Mouse (Mus musculus): Measurements from ENCODE around the gene Gucy2d. TPM values are rescaled to one million over a fixed set of nuclear protein-coding genes. Genes with fewer than 3 reads are reported as not detected.

The Gucy2d gene
- total and polyA plus RNA-seq, 3 experiments, result not detected

DNA sequence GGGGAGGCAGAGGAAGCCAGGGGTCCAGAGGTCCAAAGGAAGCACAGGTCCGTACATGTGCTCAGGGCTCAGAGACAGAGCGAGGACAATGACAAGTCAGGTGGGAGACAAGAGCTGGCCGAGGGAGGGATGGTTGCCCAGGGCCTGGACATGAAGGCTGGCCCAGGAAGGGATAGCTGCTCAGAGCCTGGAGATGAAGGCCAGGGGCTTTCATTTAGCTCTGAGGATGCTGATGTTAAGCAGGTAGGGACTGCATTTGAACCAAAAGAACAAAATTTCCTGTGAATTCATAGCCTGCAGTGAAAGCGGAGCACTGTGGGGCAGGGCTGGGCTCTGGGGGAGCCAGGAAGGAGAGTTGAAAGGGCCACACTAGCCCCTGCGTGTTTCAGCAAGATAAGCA lies 52.1 kb downstream of the Gucy2d start (continued):
- no peak for TF ChIP-seq ZMIZ1 (IDR thresholded peaks at IDR 0.05; ENCODE audit: low read depth, low read length)

DNA sequence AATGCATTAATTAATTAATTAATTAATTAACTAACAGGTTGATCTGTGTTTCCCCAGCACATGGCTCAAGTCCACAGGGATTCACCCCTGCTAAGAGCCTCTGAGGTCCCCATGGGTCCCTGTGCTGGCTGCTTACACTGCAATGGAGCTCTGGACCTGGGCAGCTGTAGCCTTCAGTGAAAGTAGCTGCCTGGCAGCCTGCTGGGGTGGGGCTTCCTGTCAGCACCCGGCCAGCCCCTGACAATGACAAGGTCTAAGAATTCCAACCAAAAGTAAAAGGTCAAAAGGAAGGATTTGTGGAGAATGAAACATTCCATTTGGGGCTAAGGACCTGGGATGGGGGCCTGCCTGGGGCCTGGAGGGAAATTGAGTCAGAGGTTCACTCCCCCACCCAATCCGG lies 53.1 kb downstream of the Gucy2d start:
- peaks cover 0 to 1% of the 10 kb centered on the region in 2 experiments; a peak in 3 of 4 replicates for H3K27me3 ChIP-seq (ENCODE audit: control insufficient read depth in 1 of 2, insufficient read depth in 2 of 2, low read length in 2 of 2)
- H3K4me3 ChIP-seq (ENCODE audit: control insufficient read depth in 1 of 2, insufficient read depth in 1 of 2, low read depth in 2 of 2, low read length in 2 of 2), result no peak overlapping the region
- no peak for DNase-seq (ENCODE audit: low read depth, low spot score)
- H3K79me2 ChIP-seq (ENCODE audit: control insufficient read depth, insufficient read depth, low read length, poor library complexity), result no peaks in the 10 kb centered on the region
- H3K9me3 ChIP-seq (replicated peaks; ENCODE audit: insufficient read depth, low read length), result no peaks in the 10 kb centered on the region
- H3K27ac ChIP-seq (ENCODE audit: control insufficient read depth, low read depth, low read length), result no peak overlapping the region
- no peaks in the 10 kb centered on the region for H3K36me3 ChIP-seq (ENCODE audit: control insufficient read depth in 1 of 2, insufficient read depth in 2 of 2, low read length in 2 of 2)
- no peaks in the 10 kb centered on the region for H3K4me1 ChIP-seq (ENCODE audit: control insufficient read depth in 1 of 2, insufficient read depth in 2 of 2, low read length in 2 of 2)
- TF ChIP-seq CHD2 (IDR thresholded peaks at IDR 0.05; ENCODE audit: low read length) (no peak), CHD1 (IDR thresholded peaks at IDR 0.05; ENCODE audit: low read depth, low read length) (no peak), TCF12 (IDR thresholded peaks at IDR 0.05; ENCODE audit: low read depth, low read length) (no peak), MYC (IDR thresholded peaks at IDR 0.05; ENCODE audit: low read depth, low read length) (no peak), EP300 (IDR thresholded peaks at IDR 0.05; ENCODE audit: low read depth in 1 of 2, low read length in 2 of 2) (no peak), SMC3 (IDR thresholded peaks at IDR 0.05; ENCODE audit: low read depth, low read length) (no peak)
- H3K9ac ChIP-seq (ENCODE audit: control insufficient read depth, low read depth, low read length, poor library complexity, severe bottlenecking), result no peak overlapping the region

GRCm38 (mm10) chr7:98493901-98494480 lies 53.8 kb downstream of the Gucy2d start:
- no peaks in the 10 kb centered on the region for H3K9me3 ChIP-seq (replicated peaks; ENCODE audit: insufficient read depth, low read length)
- H3K79me2 ChIP-seq (ENCODE audit: control insufficient read depth, insufficient read depth, low read length, poor library complexity), result no peaks in the 10 kb centered on the region
- DNase-seq (ENCODE audit: low read depth, low spot score), result no peak
- no peak overlapping the region for H3K9ac ChIP-seq (ENCODE audit: control insufficient read depth, low read depth, low read length, poor library complexity, severe bottlenecking)
- TF ChIP-seq ETS1 (IDR thresholded peaks at IDR 0.05; ENCODE audit: low read depth, low read length) (no peak), KAT2A (conservative IDR thresholded peaks at IDR 0.05; ENCODE audit: low read depth, low read length) (no peak), USF1 (IDR thresholded peaks at IDR 0.05; ENCODE audit: low read depth, low read length) (no peak), ZMIZ1 (IDR thresholded peaks at IDR 0.05; ENCODE audit: low read depth, low read length) (no peak), RAD21 (IDR thresholded peaks at IDR 0.05; ENCODE audit: low read depth, low read length) (no peak), ZC3H11A (IDR thresholded peaks at IDR 0.05; ENCODE audit: low read depth, low read length) (no peak)
- H3K4me1 ChIP-seq (ENCODE audit: control insufficient read depth in 1 of 2, insufficient read depth in 2 of 2, low read length in 2 of 2), result no peaks in the 10 kb centered on the region
- no peak overlapping the region for H3K27ac ChIP-seq (ENCODE audit: control insufficient read depth, low read depth, low read length)
- peaks cover 0 to 1% of the 10 kb centered on the region in 2 experiments; a peak in 3 of 4 replicates for H3K27me3 ChIP-seq (ENCODE audit: control insufficient read depth in 1 of 2, insufficient read depth in 2 of 2, low read length in 2 of 2)
- H3K36me3 ChIP-seq (ENCODE audit: control insufficient read depth in 1 of 2, insufficient read depth in 2 of 2, low read length in 2 of 2), result no peaks in the 10 kb centered on the region
- H3K4me3 ChIP-seq (ENCODE audit: control insufficient read depth in 1 of 2, insufficient read depth in 1 of 2, low read depth in 2 of 2, low read length in 2 of 2), result no peak overlapping the region

DNA sequence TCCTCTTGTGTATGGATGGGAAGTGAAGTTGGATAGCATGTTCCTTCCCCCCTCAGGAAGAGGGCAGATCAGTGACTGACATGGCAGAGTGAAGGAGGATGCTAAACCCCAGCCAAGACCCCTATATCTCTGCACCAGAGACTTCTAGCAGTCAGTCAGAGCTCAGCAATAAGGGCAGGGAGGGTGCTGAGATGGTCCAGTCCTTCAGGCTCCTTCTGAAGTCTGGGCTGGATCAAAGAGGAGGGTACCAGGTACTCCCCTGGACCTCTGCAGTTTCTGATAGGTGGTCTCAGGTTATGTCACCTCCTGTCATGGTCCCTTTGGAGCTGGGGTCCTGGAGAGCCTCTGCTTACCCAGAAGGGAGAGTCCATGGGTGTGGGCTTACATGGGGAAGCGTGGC lies 55.4 kb downstream of the Gucy2d start:
- H3K4me3 ChIP-seq (ENCODE audit: control insufficient read depth in 1 of 2, insufficient read depth in 1 of 2, low read depth in 2 of 2, low read length in 2 of 2), result no peak overlapping the region
- H3K9ac ChIP-seq (ENCODE audit: control insufficient read depth, low read depth, low read length, poor library complexity, severe bottlenecking), result no peak overlapping the region
- no peak overlapping the region for H3K27ac ChIP-seq (ENCODE audit: control insufficient read depth, low read depth, low read length)
- peaks cover 0 to 1% of the 10 kb centered on the region in 2 experiments; a peak in 1 of 4 replicates for H3K27me3 ChIP-seq (ENCODE audit: control insufficient read depth in 1 of 2, insufficient read depth in 2 of 2, low read length in 2 of 2)
- H3K36me3 ChIP-seq (ENCODE audit: control insufficient read depth in 1 of 2, insufficient read depth in 2 of 2, low read length in 2 of 2), result no peaks in the 10 kb centered on the region
- H3K4me1 ChIP-seq (ENCODE audit: control insufficient read depth in 1 of 2, insufficient read depth in 2 of 2, low read length in 2 of 2), result no peaks in the 10 kb centered on the region
- no peaks in the 10 kb centered on the region for H3K9me3 ChIP-seq (replicated peaks; ENCODE audit: insufficient read depth, low read length)
- no peak for DNase-seq (ENCODE audit: low read depth, low spot score)
- no peaks in the 10 kb centered on the region for H3K79me2 ChIP-seq (ENCODE audit: control insufficient read depth, insufficient read depth, low read length, poor library complexity)
- TF ChIP-seq NELFE (IDR thresholded peaks at IDR 0.05; ENCODE audit: low read depth, low read length) (no peak), GATA1 (IDR thresholded peaks at IDR 0.05; ENCODE audit: low read depth, low read length) (no peak), HCFC1 (IDR thresholded peaks at IDR 0.05; ENCODE audit: low read depth, low read length) (no peak), MAX (IDR thresholded peaks at IDR 0.05; ENCODE audit: low read length) (no peak), POLR2A (IDR thresholded peaks at IDR 0.05; ENCODE audit: control insufficient read depth in 1 of 2, insufficient read depth in 1 of 2, low read depth in 1 of 2, low read length in 2 of 2, poor library complexity in 1 of 2) (no peak), BHLHE40 (IDR thresholded peaks at IDR 0.05; ENCODE audit: borderline replicate concordance, low read depth, low read length) (no peak), MAFK (IDR thresholded peaks at IDR 0.05; ENCODE audit: borderline replicate concordance, low read depth, low read length) (no peak), USF1 (IDR thresholded peaks at IDR 0.05; ENCODE audit: low read depth, low read length) (no peak), CHD2 (IDR thresholded peaks at IDR 0.05; ENCODE audit: low read length) (no peak), SIN3A (IDR thresholded peaks at IDR 0.05; ENCODE audit: low read length) (no peak), MAZ (IDR thresholded peaks at IDR 0.05; ENCODE audit: low read depth, low read length) (no peak), MEF2A (IDR thresholded peaks at IDR 0.05; ENCODE audit: extremely low read depth, insufficient replicate concordance, low read depth, low read length, poor library complexity, severe bottlenecking) (no peak), TCF12 (IDR thresholded peaks at IDR 0.05; ENCODE audit: low read depth, low read length) (no peak), ZNF384 (IDR thresholded peaks at IDR 0.05; ENCODE audit: low read depth, low read length) (no peak), E2F4 (IDR thresholded peaks at IDR 0.05; ENCODE audit: borderline replicate concordance, low read depth, low read length) (no peak)
